Mouse (Mus musculus) spleen, adult 2 months (tissue): ENCODE data around the gene Kcnh3.
"Not testable (repeated sequence)": the region's sequence is repeated elsewhere in the genome, so short reads cannot be mapped to it uniquely, and the experiment has no call there.

Experiments used
- CTCF ChIP-seq: fragments of 200-500 bp; IDR thresholded peaks from 2 replicates; pipeline ENCODE4 v1.5.1; 2011; ENCODE audit warnings: mild to moderate bottlenecking, inconsistent platforms; ENCODE audit not compliant: insufficient read depth, insufficient read length, insufficient replicate concordance; ENCODE audit errors: extremely low read depth
- POLR2A ChIP-seq: fragments of 200-500 bp; IDR thresholded peaks from 2 replicates; pipeline ENCODE4 v1.6.1; 2011; ENCODE audit warnings: low read depth, low read length, inconsistent platforms

DNA sequence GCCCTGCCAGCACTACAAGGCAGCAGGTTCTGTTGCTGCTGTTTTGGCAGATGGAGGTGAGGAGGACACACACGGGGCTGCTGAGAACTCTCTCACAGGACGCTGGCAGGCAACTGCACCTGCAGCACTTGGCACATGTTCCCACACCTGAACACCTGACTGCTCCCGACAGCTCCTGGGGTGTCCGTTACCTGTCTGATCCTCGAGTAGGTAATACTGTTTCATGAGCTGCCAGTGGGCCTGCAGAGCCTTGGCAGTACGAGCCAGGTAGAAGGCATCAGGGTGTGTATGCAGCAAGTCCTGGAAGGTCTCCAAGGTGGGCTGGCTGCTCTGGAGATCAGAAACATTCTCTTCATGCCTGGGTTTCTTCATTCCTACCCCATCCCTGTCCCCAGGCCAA lies 22.1 kb downstream of the Kcnh3 start:
- TF ChIP-seq CTCF, POLR2A: not testable (repeated sequence)
